Mouse (Mus musculus) stomach, postnatal 0 days (tissue): ENCODE data around the gene Car11.

Experiments
- CTCF ChIP-seq: IDR thresholded peaks from 2 replicates; pipeline ENCODE4 v1.5.1; 2016; ENCODE audit warnings: antibody characterized with exemption, low read depth, mild to moderate bottlenecking, moderate library complexity
- EP300 ChIP-seq: optimal IDR thresholded peaks from 2 replicates; pipeline ENCODE3; 2016; ENCODE audit warnings: antibody characterized with exemption

- TF ChIP-seq CTCF (no peak), EP300 (no peak)
Observed at GRCm38 (mm10) chr7:45654424-45655047, 45.1 kb upstream of the Car11 start.
